Mouse (Mus musculus) CH12.LX (cell line): ENCODE results near the gene Plau.

Experiments used
- CTCF ChIP-seq, 2 experiments: IDR thresholded peaks in 1 of 2; conservative IDR thresholded peaks in 1 of 2; 2 replicates each; pipeline ENCODE4 v1.5.1; 2011 to 2012; ENCODE audit warnings: low read depth in 2 of 2, low read length in 2 of 2, improper control_type of control experiment in 1 of 2, inconsistent platforms in 1 of 2, mild to moderate bottlenecking in 1 of 2, moderate library complexity in 1 of 2
- NRF1 ChIP-seq: IDR thresholded peaks from 2 replicates; pipeline ENCODE4 v1.6.1; 2014; ENCODE audit warnings: low read depth, mild to moderate bottlenecking, inconsistent platforms, low read length, improper control_type of control experiment, moderate library complexity

GRCm38 (mm10) chr14:20809349-20809748, 27.1 kb upstream of the Plau start:
- TF ChIP-seq CTCF (conservative IDR thresholded peaks at IDR 0.05 in 1 of 2, IDR thresholded peaks at IDR 0.05 in 1 of 2; ENCODE audit: low read depth in 2 of 2, low read length in 2 of 2): no peak
- TF ChIP-seq NRF1: no peak
